ENCODE assay signal across 8 mouse cellular contexts in genomic region chr1:134093771-134094526, GRCm38 (mm10). TPM values are rescaled to one million over a fixed set of nuclear protein-coding genes. Genes with fewer than 3 reads are reported as not detected.
DNase-seq lines count a peak whose midpoint lies in the region; ATAC-seq and TF ChIP-seq lines count a peak whose summit lies in the region.

No protein-coding gene starts in this region.

- ATAC-seq in heart, postnatal 0 days (ENCODE audit: insufficient read depth, low read depth), result no peak
- ATAC-seq in liver, postnatal 0 days, result no peak
- no peak; the same call in 1 of the 2 replicates for ATAC-seq in neural tube, embryonic 13.5 days (ENCODE audit: low read depth)

- H3K9ac ChIP-seq in heart, adult 2 months (ENCODE audit: low read depth, low read length), result peak overlapping the region; percentile 65
- H3K9ac ChIP-seq in heart, postnatal 0 days (replicated peaks; ENCODE audit: low read depth, low read length), result no peak overlapping the region
- peak overlapping the region; percentile 60 for H3K9ac ChIP-seq in liver, postnatal 0 days (replicated peaks)
- peak overlapping the region; percentile 72; the same call in 1 of the 2 replicates for H3K9ac ChIP-seq in neural tube, embryonic 13.5 days

- H3K27me3 ChIP-seq in heart, adult 2 months (ENCODE audit: control insufficient read depth, insufficient read depth, low read length), result no peaks in the 10 kb centered on the region
- no peaks in the 10 kb centered on the region for H3K27me3 ChIP-seq in heart, postnatal 0 days (ENCODE audit: control insufficient read depth, insufficient read depth, low read length)
- H3K27me3 ChIP-seq in liver, postnatal 0 days (ENCODE audit: insufficient read depth, low read length), result no peaks in the 10 kb centered on the region
- H3K27me3 ChIP-seq in neural tube, embryonic 13.5 days, result no peaks in the 10 kb centered on the region

- peak in 1 of 2 experiments; percentile 71 for DNase-seq in heart, adult 2 months
- DNase-seq in heart, postnatal 10 days, result no peak
- peak; percentile 71 for DNase-seq in T-cell, adult 2 months (ENCODE audit: low spot score)
- no peak for DNase-seq in heart, postnatal 0 days (ENCODE audit: low spot score)
- no peak for DNase-seq in liver, postnatal 0 days
- DNase-seq in gastrocnemius, postnatal 36 days, result no peak
- no peak for DNase-seq in cerebellum, postnatal 25 days

- no peak for TF ChIP-seq EP300 in heart, adult 2 months (IDR thresholded peaks at IDR 0.05; ENCODE audit: insufficient read depth, low read depth, low read length)
- TF ChIP-seq EP300 in heart, postnatal 0 days (IDR thresholded peaks at IDR 0.05; ENCODE audit: low read depth), result no peak
- TF ChIP-seq EP300 in liver, postnatal 0 days (IDR thresholded peaks at IDR 0.05; ENCODE audit: low read depth), result no peak

- WGBS in heart, adult 2 months, result 36% methylated on average over 13 of the region's 13 CpGs
- 57% methylated on average over 13 of the region's 13 CpGs for WGBS in heart, postnatal 0 days
- WGBS in liver, postnatal 0 days (ENCODE audit: insufficient replicate concordance), result 44% methylated on average over 13 of the region's 13 CpGs
- 61% methylated on average over 13 of the region's 13 CpGs for WGBS in neural tube, embryonic 13.5 days

- peak; percentile 31; the same call in 1 of the 2 replicates for TF ChIP-seq POLR2A in heart, adult 2 months (IDR thresholded peaks at IDR 0.05; ENCODE audit: insufficient read depth, low read depth, low read length)

- H3K4me2 ChIP-seq in heart, postnatal 0 days (ENCODE audit: low read depth, low read length), result no peak overlapping the region
- H3K4me2 ChIP-seq in liver, postnatal 0 days (ENCODE audit: low read depth, low read length), result peak overlapping the region; percentile 78
- H3K4me2 ChIP-seq in neural tube, embryonic 13.5 days, result peak overlapping the region; percentile 81

- H3K79me2 ChIP-seq in heart, adult 2 months (replicated peaks; ENCODE audit: control insufficient read depth, insufficient read depth, low read length), result no peaks in the 10 kb centered on the region

- no peak for TF ChIP-seq CTCF in heart, adult 2 months (IDR thresholded peaks at IDR 0.05)
- no peak for TF ChIP-seq CTCF in heart, postnatal 0 days (IDR thresholded peaks at IDR 0.05; ENCODE audit: low read depth)
- no peak for TF ChIP-seq CTCF in liver, postnatal 0 days (IDR thresholded peaks at IDR 0.05; ENCODE audit: low read depth)

- H3K36me3 ChIP-seq in heart, adult 2 months (ENCODE audit: control insufficient read depth, insufficient read depth, low read length), result no peaks in the 10 kb centered on the region
- no peaks in the 10 kb centered on the region for H3K36me3 ChIP-seq in heart, postnatal 0 days (replicated peaks; ENCODE audit: control insufficient read depth, insufficient read depth, low read length)
- H3K36me3 ChIP-seq in liver, postnatal 0 days (replicated peaks; ENCODE audit: insufficient read depth, low read length), result no peaks in the 10 kb centered on the region
- H3K36me3 ChIP-seq in neural tube, embryonic 13.5 days, result no peaks in the 10 kb centered on the region

- intact Hi-C loops in heart, adult 2 months (cut with DNase I), result no loop called here
- intact Hi-C loops in heart, postnatal 10 days (cut with DNase I), result loop anchor here (1.0 kb wide), 1 partner anchor 15 kb away; the partner anchor contains the start of gene Btg2
- intact Hi-C loops in gastrocnemius, postnatal 36 days (cut with DNase I), result loop anchor here (2.0 kb wide), 1 partner anchor 15 kb away; the partner anchor contains the start of gene Btg2

- H3K27ac ChIP-seq in heart, adult 2 months, result peak overlapping the region; percentile 98
- H3K27ac ChIP-seq in heart, postnatal 0 days (ENCODE audit: low read depth), result peak overlapping the region; percentile 95
- peak overlapping the region; percentile 96 for H3K27ac ChIP-seq in liver, postnatal 0 days (ENCODE audit: low read depth)
- peak overlapping the region; percentile 81 for H3K27ac ChIP-seq in neural tube, embryonic 13.5 days (replicated peaks)

- H3K4me1 ChIP-seq in heart, adult 2 months (ENCODE audit: control insufficient read depth, insufficient read depth, low read length), result peaks cover 49% of the 10 kb centered on the region
- H3K4me1 ChIP-seq in heart, postnatal 0 days (ENCODE audit: control insufficient read depth, insufficient read depth), result peaks cover 53% of the 10 kb centered on the region
- H3K4me1 ChIP-seq in liver, postnatal 0 days (ENCODE audit: insufficient read depth), result peaks cover 74% of the 10 kb centered on the region
- peaks cover 68% of the 10 kb centered on the region for H3K4me1 ChIP-seq in neural tube, embryonic 13.5 days (replicated peaks)

- no peaks in the 10 kb centered on the region for H3K9me3 ChIP-seq in heart, postnatal 0 days (replicated peaks; ENCODE audit: control insufficient read depth, low read length)
- no peaks in the 10 kb centered on the region for H3K9me3 ChIP-seq in liver, postnatal 0 days (ENCODE audit: low read length)
- H3K9me3 ChIP-seq in neural tube, embryonic 13.5 days, result no peaks in the 10 kb centered on the region

- H3K4me3 ChIP-seq in heart, adult 2 months, result peak overlapping the region; percentile 43; the same call in 1 of the 2 replicates
- H3K4me3 ChIP-seq in heart, postnatal 0 days (ENCODE audit: low read depth, low read length), result no peak overlapping the region
- peak overlapping the region; percentile 42 for H3K4me3 ChIP-seq in liver, postnatal 0 days (ENCODE audit: low read depth, low read length)
- peak overlapping the region; percentile 45; the same call in 1 of the 2 replicates for H3K4me3 ChIP-seq in neural tube, embryonic 13.5 days

RNA-seq across cellular contexts. Expression of gene Btg2, which starts 15.0 kb away (rescaled TPM):
- total RNA-seq in heart, adult 2 months (2021), result 10 to 100 TPM; 29.9 to 31.0 TPM
- 33.5 and 35.9 TPM in 2 replicates for polyA plus RNA-seq in heart, adult 2 months (2012; rRNA removed)
- 10 to 100 TPM; 30.3 to 32.9 TPM for total RNA-seq in heart, postnatal 10 days (2021)
- 46.8 and 52.9 TPM in 2 replicates for total RNA-seq in heart, postnatal 0 days (2014; rRNA removed; ENCODE audit: low replicate concordance)
- 27.4 and 33.7 TPM in 2 replicates for polyA plus RNA-seq in heart, postnatal 0 days (2015; fragmentation: Nextera tagmentation; extraction: Ambion mirVana)
- polyA plus RNA-seq in liver, postnatal 0 days (2015; fragmentation: Nextera tagmentation; extraction: Ambion mirVana), result 60.1 and 62.6 TPM in 2 replicates
- polyA plus RNA-seq in neural tube, embryonic 13.5 days (2015; fragmentation: Nextera tagmentation; extraction: Ambion mirVana), result 49.0 and 55.3 TPM in 2 replicates
- total RNA-seq in gastrocnemius, postnatal 36 days (2021), result 10 to 100 TPM; 31.5 to 54.9 TPM

RNA-seq across cellular contexts. Expression of gene Chit1, which starts 17.1 kb away (rescaled TPM):
- not detected for total RNA-seq in heart, adult 2 months (2021)
- 0.16 TPM in 1 of 2 replicates, not detected in the other for polyA plus RNA-seq in heart, adult 2 months (2012; rRNA removed)
- total RNA-seq in heart, postnatal 10 days (2021), result not detected
- total RNA-seq in heart, postnatal 0 days (2014; rRNA removed; ENCODE audit: low replicate concordance), result 0.76 and 1.5 TPM in 2 replicates
- polyA plus RNA-seq in heart, postnatal 0 days (2015; fragmentation: Nextera tagmentation; extraction: Ambion mirVana), result 0.19 and 0.30 TPM in 2 replicates
- polyA plus RNA-seq in liver, postnatal 0 days (2015; fragmentation: Nextera tagmentation; extraction: Ambion mirVana), result 0.26 TPM in 2 replicates
- polyA plus RNA-seq in neural tube, embryonic 13.5 days (2015; fragmentation: Nextera tagmentation; extraction: Ambion mirVana), result 0.45 and 0.81 TPM in 2 replicates
- not detected for total RNA-seq in gastrocnemius, postnatal 36 days (2021)

RNA-seq across cellular contexts. Expression of gene Fmod, which starts 56.9 kb away (rescaled TPM):
- 1 to 10 TPM; 9.3 to 9.4 TPM for total RNA-seq in heart, adult 2 months (2021)
- 14.5 and 17.0 TPM in 2 replicates for polyA plus RNA-seq in heart, adult 2 months (2012; rRNA removed)
- total RNA-seq in heart, postnatal 10 days (2021), result 10 to 100 TPM; 18.1 to 25.8 TPM
- total RNA-seq in heart, postnatal 0 days (2014; rRNA removed; ENCODE audit: low replicate concordance), result 11.2 and 12.5 TPM in 2 replicates
- polyA plus RNA-seq in heart, postnatal 0 days (2015; fragmentation: Nextera tagmentation; extraction: Ambion mirVana), result 7.7 and 8.9 TPM in 2 replicates
- polyA plus RNA-seq in liver, postnatal 0 days (2015; fragmentation: Nextera tagmentation; extraction: Ambion mirVana), result 1.6 TPM in 2 replicates
- 11.1 and 14.9 TPM in 2 replicates for polyA plus RNA-seq in neural tube, embryonic 13.5 days (2015; fragmentation: Nextera tagmentation; extraction: Ambion mirVana)
- 10 to 100 TPM; 80.2 to 86.9 TPM for total RNA-seq in gastrocnemius, postnatal 36 days (2021)
